Mouse (Mus musculus) bone marrow macrophage, adult 2 months (primary cell): ENCODE measurements around the gene Ftl1-ps1.

ENCODE experiments used
- CTCF ChIP-seq: IDR thresholded peaks from 2 replicates; pipeline ENCODE4 v1.5.1; 2012; ENCODE audit warnings: low read depth, mild to moderate bottlenecking, low read length, moderate library complexity
- POLR2A ChIP-seq: IDR thresholded peaks from 2 replicates; pipeline ENCODE4 v1.6.1; 2012; ENCODE audit warnings: mild to moderate bottlenecking, low read depth, low read length, borderline replicate concordance

GRCm38 (mm10) chr13:74399298-74399839, at the start of gene Ftl1-ps1:
- TF ChIP-seq POLR2A (no peak), CTCF (no peak)
